Mouse (Mus musculus) midbrain, postnatal 0 days (tissue): ENCODE data around the gene Cenpb. TPM values are rescaled to one million over a fixed set of nuclear protein-coding genes. Genes with fewer than 3 reads are reported as not detected.
"Not testable (repeated sequence)": the region's sequence is repeated elsewhere in the genome, so short reads cannot be mapped to it uniquely, and the experiment has no call there.

ENCODE experiments used
- ATAC-seq: fragments of 200-750 bp; cut with Nextera tagmentation; 2 replicates; pipeline ENCODE4 v1.8.0; 2017; ENCODE audit warnings: moderate number of reproducible peaks, mild to moderate bottlenecking, moderate TSS enrichment, moderate library complexity; ENCODE audit not compliant: low FRiP score
- DNase-seq: peaks from one replicate; pipeline ENCODE4 v3.0.0-alpha.2; 2015; ENCODE audit warnings: low spot score
- H3K27ac ChIP-seq: fragments of 300-500 bp; sonication (generic); 2 replicates; pipeline ENCODE4 v1.5.1; 2014; ENCODE audit warnings: low read depth, mild to moderate bottlenecking, low read length, mixed read lengths
- H3K27me3 ChIP-seq: fragments of 300-500 bp; sonication (generic); 2 replicates; pipeline ENCODE4 v1.6.1; 2014; ENCODE audit warnings: low read length, control low read depth, mixed read lengths; ENCODE audit not compliant: insufficient read depth
- H3K36me3 ChIP-seq: fragments of 300-500 bp; sonication (generic); 2 replicates; pipeline ENCODE4 v1.6.1; 2014; ENCODE audit warnings: low read length, control low read depth, mixed read lengths; ENCODE audit not compliant: insufficient read depth
- H3K4me1 ChIP-seq: fragments of 300-500 bp; sonication (generic); 2 replicates; pipeline ENCODE4 v1.6.1; 2014; ENCODE audit warnings: mild to moderate bottlenecking, control low read depth, antibody characterized with exemption, low read length, mixed read lengths; ENCODE audit not compliant: insufficient read depth
- H3K4me2 ChIP-seq: fragments of 300-500 bp; sonication (generic); 2 replicates; pipeline ENCODE4 v1.6.1; 2014; ENCODE audit warnings: low read depth, mild to moderate bottlenecking, low read length, mixed read lengths; ENCODE audit not compliant: poor library complexity, severe bottlenecking
- H3K4me3 ChIP-seq: fragments of 300-500 bp; sonication (generic); 2 replicates; pipeline ENCODE4 v1.5.1; 2014; ENCODE audit warnings: low read depth, mild to moderate bottlenecking, low read length, moderate library complexity
- H3K9ac ChIP-seq: fragments of 300-500 bp; sonication (generic); replicated peaks from 2 replicates; pipeline ENCODE4 v1.6.1; 2014; ENCODE audit warnings: mild to moderate bottlenecking, low read length, moderate library complexity, mixed read lengths; ENCODE audit not compliant: poor library complexity, severe bottlenecking
- H3K9me3 ChIP-seq: fragments of 300-500 bp; sonication (generic); 2 replicates; pipeline ENCODE4 v1.6.1; 2016; ENCODE audit warnings: low read length, control low read depth
- CTCF ChIP-seq: IDR thresholded peaks from 2 replicates; pipeline ENCODE4 v1.5.1; 2016; ENCODE audit warnings: antibody characterized with exemption, mild to moderate bottlenecking
- WGBS: fragments of 180-500 bp; shearing (Covaris S2); extraction: QIAGEN DNeasy Blood & Tissue Kit; methylation state at CpG from one replicate; pipeline ENCODE4 v1.1.7; 2014; 5-methylcytosine and 5-hydroxymethylcytosine counted together
- polyA plus RNA-seq: library from polyadenylated mRNA; unstranded; fragments of >200 nt; fragmentation: Nextera tagmentation; extraction: Ambion mirVana; gene quantifications from 2 replicates; pipeline ENCODE4 v1.2.1, GENCODE M21; 2015
- total RNA-seq: library from RNA; depleted of rRNA; stranded (reverse); fragments of >200 nt; gene quantifications from 2 replicates; pipeline ENCODE4 v1.2.3, GENCODE M21; 2014; rRNA removed

Gene Cenpb
- total RNA-seq (98.2 and 103 TPM in 2 replicates), polyA plus RNA-seq (11.7 and 13.1 TPM in 2 replicates)

DNA sequence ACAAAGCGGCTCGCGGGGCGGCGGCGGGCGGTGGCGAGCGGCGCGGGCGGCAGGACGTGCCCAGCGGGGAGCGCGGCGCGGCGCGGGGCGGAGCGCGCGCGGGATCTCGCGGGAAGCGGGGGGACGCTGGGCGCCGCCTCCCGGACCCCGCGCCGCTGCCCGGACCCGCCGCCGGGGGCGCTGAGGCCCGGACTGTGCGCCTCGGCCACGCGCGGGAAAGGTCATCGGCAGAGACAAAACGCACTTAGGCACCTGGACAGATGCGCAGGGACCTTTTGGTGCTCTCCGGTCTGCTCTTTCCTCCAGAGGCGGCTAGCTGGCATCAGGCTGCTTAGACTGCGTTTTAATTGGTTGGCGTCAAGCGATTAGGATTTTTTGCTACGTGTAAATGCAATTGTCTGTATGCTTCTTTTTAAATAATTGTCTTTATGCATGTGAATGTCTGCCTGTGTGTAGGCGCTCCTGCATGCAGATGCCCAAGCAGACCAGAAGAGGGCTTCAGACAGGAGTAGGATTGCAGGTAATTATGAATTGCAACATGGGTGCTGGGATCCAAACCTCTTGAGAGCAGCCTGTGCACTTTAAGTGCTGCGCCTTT lies at the start of gene Cenpb:
Gene Cenpb (minus strand): TSS at position 78 of the 598 bp plus-strand sequence.
- Histone ChIP-seq H3K9ac (peak within 1 kb of the TSS; percentile 78), H3K27ac (peak within 1 kb of the TSS; percentile 97), H3K4me3 (peak within 1 kb of the TSS; percentile 55), H3K9me3 (no peaks in the 10 kb centered on the region), H3K4me1 (peaks cover 27% of the 10 kb centered on the region), H3K27me3 (no peaks in the 10 kb centered on the region), H3K4me2 (peak within 1 kb of the TSS; percentile 96), H3K36me3 (no peaks in the 10 kb centered on the region)
- peak; percentile 62 for TF ChIP-seq CTCF
- ATAC-seq (peak; percentile 92), DNase-seq (peak; percentile 86)
- 3% methylated on average over 32 of the region's 57 CpGs for WGBS

GRCm38 (mm10) chr2:131227243-131227642 lies 47.4 kb upstream of the Cenpb start:
- Histone ChIP-seq H3K9ac (no peak overlapping the region), H3K27ac (no peak overlapping the region), H3K4me1 (no peaks in the 10 kb centered on the region), H3K4me3 (no peak overlapping the region), H3K36me3 (no peaks in the 10 kb centered on the region), H3K27me3 (no peaks in the 10 kb centered on the region), H3K9me3 (no peaks in the 10 kb centered on the region), H3K4me2 (no peak overlapping the region)
- TF ChIP-seq CTCF = no peak
- WGBS = 83% methylated on average over 3 of the region's 3 CpGs
- ATAC-seq (no peak), DNase-seq (no peak)

- H3K9ac ChIP-seq, H3K4me3 ChIP-seq, H3K27ac ChIP-seq, H3K36me3 ChIP-seq, H3K4me1 ChIP-seq, H3K27me3 ChIP-seq, H3K9me3 ChIP-seq, DNase-seq, ATAC-seq, H3K4me2 ChIP-seq: not testable (repeated sequence)
- 75% methylated on average over 2 of the region's 2 CpGs for WGBS
Observed at GRCm38 (mm10) chr2:131226669-131227068, 46.8 kb upstream of the Cenpb start.

GRCm38 (mm10) chr2:131225178-131225577 lies 45.3 kb upstream of the Cenpb start:
- ATAC-seq = no peak

GRCm38 (mm10) chr2:131223569-131223968 lies 43.7 kb upstream of the Cenpb start:
- WGBS = 65% methylated on average over 1 of the region's 1 CpGs
- Histone ChIP-seq H3K9ac (no peak overlapping the region), H3K9me3 (no peaks in the 10 kb centered on the region), H3K4me2 (no peak overlapping the region), H3K36me3 (no peaks in the 10 kb centered on the region), H3K27me3 (no peaks in the 10 kb centered on the region), H3K4me1 (no peaks in the 10 kb centered on the region), H3K4me3 (no peak overlapping the region), H3K27ac (no peak overlapping the region)
- ATAC-seq (no peak), DNase-seq (no peak)
- TF ChIP-seq CTCF = no peak

More at GRCm38 (mm10) chr2:131225178-131225577, 45.3 kb upstream of the Cenpb start:
- Histone ChIP-seq H3K27ac (no peak overlapping the region), H3K4me1 (no peaks in the 10 kb centered on the region), H3K9ac (no peak overlapping the region), H3K9me3 (no peaks in the 10 kb centered on the region), H3K36me3 (no peaks in the 10 kb centered on the region), H3K4me2 (no peak overlapping the region), H3K4me3 (no peak overlapping the region), H3K27me3 (no peaks in the 10 kb centered on the region)
- no peak for DNase-seq
- 78% methylated on average over 6 of the region's 6 CpGs for WGBS
- no peak for TF ChIP-seq CTCF

DNA sequence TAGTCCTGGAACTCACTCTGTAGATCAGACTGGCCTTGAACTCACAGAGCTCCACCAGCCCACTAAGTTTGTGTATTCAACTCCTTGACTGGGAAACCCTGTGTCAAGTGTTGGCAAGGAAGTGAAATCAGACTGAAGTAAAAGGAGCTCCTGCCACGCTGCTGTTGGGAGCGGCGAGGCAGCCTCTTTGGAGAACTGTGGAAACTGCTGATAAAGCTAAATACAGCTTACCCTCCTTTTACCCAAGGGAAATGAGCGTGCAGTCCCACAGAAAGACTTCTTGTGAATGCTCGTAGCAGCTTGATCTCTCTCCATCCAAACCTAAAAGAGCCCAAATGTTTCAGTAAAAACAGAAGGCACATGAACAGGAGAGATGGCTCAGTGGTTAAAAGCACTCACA lies 42.7 kb upstream of the Cenpb start:
- TF ChIP-seq CTCF = no peak
- DNase-seq = no peak
- H3K4me2 ChIP-seq = no peak overlapping the region

More for the DNA sequence above, 42.7 kb upstream of the Cenpb start:
- no peaks in the 10 kb centered on the region for H3K4me1 ChIP-seq
- no peaks in the 10 kb centered on the region for H3K9me3 ChIP-seq
- H3K36me3 ChIP-seq = no peaks in the 10 kb centered on the region
- H3K9ac ChIP-seq = no peak overlapping the region
- ATAC-seq = no peak
- no peak overlapping the region for H3K27ac ChIP-seq
- H3K4me3 ChIP-seq = no peak overlapping the region
- no peaks in the 10 kb centered on the region for H3K27me3 ChIP-seq
- WGBS = 51% methylated on average over 5 of the region's 5 CpGs
